Mouse (Mus musculus) heart, postnatal 0 days (tissue): Measurements from ENCODE around the gene Pdhb.

Experiments
- CTCF ChIP-seq: IDR thresholded peaks from 2 replicates; pipeline ENCODE4 v1.5.1; 2016; ENCODE audit warnings: antibody characterized with exemption, control low read depth, low read depth
- EP300 ChIP-seq: IDR thresholded peaks from 2 replicates; pipeline ENCODE4 v1.6.1; 2016; ENCODE audit warnings: antibody characterized with exemption, low read depth

- TF ChIP-seq CTCF (no peak), EP300 (no peak)
These were observed 48.6 kb downstream of the Pdhb start for GRCm38 (mm10) chr14:8124046-8124881.
